Mouse (Mus musculus) forebrain, embryonic 12.5 days (tissue): ENCODE measurements around the gene Tmem179. TPM values are rescaled to one million over a fixed set of nuclear protein-coding genes. Genes with fewer than 3 reads are reported as not detected.

Experiments
- ATAC-seq: fragments of 200-750 bp; cut with Nextera tagmentation; 2 replicates; pipeline ENCODE4 v1.8.0; 2017; ENCODE audit warnings: moderate TSS enrichment; ENCODE audit not compliant: low FRiP score
- H3K27ac ChIP-seq: fragments of 300-500 bp; sonication (generic); 2 replicates; pipeline ENCODE4 v1.5.1; 2016; ENCODE audit warnings: mild to moderate bottlenecking
- H3K27me3 ChIP-seq: fragments of 300-500 bp; sonication (generic); 2 replicates; pipeline ENCODE4 v1.6.1; 2016; ENCODE audit warnings: mild to moderate bottlenecking
- H3K36me3 ChIP-seq: fragments of 300-500 bp; sonication (generic); replicated peaks from 2 replicates; pipeline ENCODE4 v1.6.1; 2016; ENCODE audit warnings: mild to moderate bottlenecking
- H3K4me1 ChIP-seq: fragments of 300-500 bp; sonication (generic); 2 replicates; pipeline ENCODE4 v1.6.1; 2016
- H3K4me2 ChIP-seq: fragments of 300-500 bp; sonication (generic); 2 replicates; pipeline ENCODE4 v1.6.1; 2016; ENCODE audit warnings: mild to moderate bottlenecking, moderate library complexity
- H3K4me3 ChIP-seq: fragments of 300-500 bp; sonication (generic); replicated peaks from 2 replicates; pipeline ENCODE4 v1.5.1; 2016; ENCODE audit warnings: mild to moderate bottlenecking
- H3K9ac ChIP-seq: fragments of 300-500 bp; sonication (generic); 2 replicates; pipeline ENCODE4 v1.6.1; 2016; ENCODE audit warnings: mild to moderate bottlenecking
- H3K9me3 ChIP-seq: fragments of 300-500 bp; sonication (generic); 2 replicates; pipeline ENCODE4 v1.6.1; 2016
- WGBS: fragments of 180-500 bp; shearing (Covaris S2); methylation state at CpG from one replicate; pipeline ENCODE4 v1.1.7; 2016; 5-methylcytosine and 5-hydroxymethylcytosine counted together
- polyA plus RNA-seq: library from polyadenylated mRNA; unstranded; fragments of >200 nt; fragmentation: Nextera tagmentation; extraction: Ambion mirVana; gene quantifications from 2 replicates; pipeline ENCODE4 v1.2.1, GENCODE M21; 2016

The Tmem179 gene
- 10.7 and 11.5 TPM in 2 replicates for polyA plus RNA-seq

DNA sequence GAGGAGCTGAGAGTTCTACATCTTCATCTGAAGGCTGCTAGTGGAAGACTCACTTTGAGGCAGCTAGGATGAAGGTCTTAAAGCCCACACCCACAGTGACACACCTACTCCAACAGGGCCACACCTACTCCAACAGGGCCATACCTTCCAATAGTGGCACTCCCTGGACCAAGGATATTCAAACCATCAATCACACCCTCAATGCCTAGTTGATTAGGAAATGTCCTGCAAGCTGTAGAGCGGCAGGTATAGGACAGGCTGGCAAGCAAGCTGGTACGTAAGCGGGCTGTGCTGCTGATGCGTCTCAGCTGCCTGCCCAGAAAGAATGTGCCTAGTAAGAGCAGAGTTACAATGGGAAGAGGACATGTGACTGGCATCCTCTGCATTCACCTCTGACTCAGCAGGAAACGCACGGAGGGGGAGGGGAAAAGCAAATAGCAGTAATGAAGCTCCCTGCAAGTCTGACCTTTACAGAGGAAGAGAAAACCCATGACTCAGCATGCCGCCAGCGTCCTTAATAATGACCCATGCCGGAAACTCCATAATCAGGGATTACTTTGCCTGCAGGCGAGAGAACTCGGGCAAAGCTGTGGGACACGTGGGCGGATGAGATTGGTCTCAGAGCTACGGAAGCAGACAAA, at the start of gene Tmem179:
TSS of gene Tmem179 (minus strand) at position 51 of the 641 bp plus-strand sequence.
- whole genome bisulfite sequencing: 11% methylated on average over 14 of the region's 14 CpGs

DNA sequence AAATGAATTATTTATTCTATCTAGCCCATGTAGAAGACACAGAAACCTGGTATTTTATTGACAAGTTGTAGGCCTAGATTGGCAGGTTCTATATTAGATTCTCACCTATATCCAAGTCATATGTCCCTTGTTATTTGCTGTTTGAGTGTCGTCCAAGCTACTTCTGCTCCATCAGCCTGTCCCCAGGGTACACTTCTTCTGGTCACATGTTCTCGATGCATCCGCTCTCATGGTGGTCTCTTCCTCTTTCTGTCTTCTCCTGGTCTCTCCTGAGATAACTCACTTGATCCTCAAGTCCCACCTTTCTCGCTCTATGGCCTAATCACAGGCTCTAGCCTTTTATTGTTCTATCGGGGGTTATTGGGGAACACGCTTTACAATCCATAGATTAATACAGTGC, 46.5 kb upstream of the Tmem179 start:
- Histone ChIP-seq H3K9ac (no peak overlapping the region), H3K4me2 (no peak overlapping the region), H3K9me3 (no peaks in the 10 kb centered on the region), H3K4me1 (0 out of 2 replicates have a peak, but pooled peaks cover 7% of the 10 kb centered on the region), H3K36me3 (no peaks in the 10 kb centered on the region), H3K27ac (no peak overlapping the region), H3K4me3 (no peak overlapping the region), H3K27me3 (no peaks in the 10 kb centered on the region)
- WGBS: 90% methylated on average over 6 of the region's 6 CpGs
- no peak for ATAC-seq

More for the DNA sequence above, at the start of gene Tmem179:
- H3K27ac ChIP-seq: no peak within 1 kb of the TSS
- no peak within 1 kb of the TSS for H3K4me3 ChIP-seq
- peaks cover 19% of the 10 kb centered on the region for H3K27me3 ChIP-seq
- peaks cover 21% of the 10 kb centered on the region for H3K4me1 ChIP-seq
- no peaks in the 10 kb centered on the region for H3K9me3 ChIP-seq
- no peaks in the 10 kb centered on the region for H3K36me3 ChIP-seq
- H3K4me2 ChIP-seq: peak within 1 kb of the TSS; percentile 8; the same call in 1 of the 2 replicates
- ATAC-seq: peak; percentile 73
- no peak within 1 kb of the TSS for H3K9ac ChIP-seq

DNA sequence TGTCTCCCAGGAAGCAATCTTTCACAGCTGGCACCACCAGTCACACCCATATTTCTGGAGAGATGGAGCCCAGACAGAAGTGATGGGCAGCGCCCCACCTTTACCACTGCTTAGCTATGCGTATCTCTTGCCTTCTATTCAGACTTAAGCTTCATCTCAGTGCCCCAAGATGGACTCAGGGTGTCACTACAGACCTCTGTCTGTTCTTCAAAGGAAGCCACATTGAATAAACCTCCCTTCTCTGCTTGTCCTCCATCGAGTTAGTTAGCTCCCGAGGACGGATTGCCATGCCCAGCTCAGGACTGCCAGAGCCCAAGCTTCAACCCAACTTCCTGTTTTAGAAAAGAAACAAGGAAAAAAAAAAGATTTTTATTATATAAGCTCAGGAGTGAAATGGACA, 45.9 kb upstream of the Tmem179 start:
- Histone ChIP-seq H3K4me1 (0 out of 2 replicates have a peak, but pooled peaks cover 7% of the 10 kb centered on the region), H3K9me3 (no peaks in the 10 kb centered on the region), H3K4me3 (no peak overlapping the region), H3K27me3 (no peaks in the 10 kb centered on the region), H3K36me3 (no peaks in the 10 kb centered on the region), H3K27ac (no peak overlapping the region), H3K9ac (no peak overlapping the region), H3K4me2 (no peak overlapping the region)
- WGBS: 75% methylated on average over 5 of the region's 5 CpGs
- ATAC-seq: no peak

DNA sequence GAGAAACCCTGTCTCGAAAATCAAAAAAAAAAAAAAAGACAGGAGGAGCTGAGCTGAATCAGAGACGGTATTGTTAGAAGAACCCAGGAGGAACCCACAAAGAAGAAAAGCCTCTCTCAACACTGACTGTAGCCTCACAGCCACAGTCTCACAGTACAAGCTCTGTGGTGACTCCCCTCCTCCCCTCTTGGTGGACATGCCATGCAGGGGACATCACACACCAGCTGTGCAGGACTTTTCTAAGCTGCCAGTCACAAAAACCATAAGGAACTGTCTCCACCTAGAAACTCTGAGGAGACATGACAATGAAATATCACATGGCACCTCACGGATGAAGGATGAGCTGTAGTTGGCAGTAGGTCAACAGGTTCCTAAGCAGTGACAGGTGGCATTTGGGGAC, 44.6 kb upstream of the Tmem179 start:
- Histone ChIP-seq H3K27ac (no peak overlapping the region), H3K4me1 (0 out of 2 replicates have a peak, but pooled peaks cover 7% of the 10 kb centered on the region), H3K36me3 (no peaks in the 10 kb centered on the region), H3K9me3 (no peaks in the 10 kb centered on the region), H3K27me3 (no peaks in the 10 kb centered on the region), H3K9ac (no peak overlapping the region), H3K4me3 (no peak overlapping the region), H3K4me2 (no peak overlapping the region)
- WGBS: 74% methylated on average over 3 of the region's 3 CpGs
- no peak for ATAC-seq

DNA sequence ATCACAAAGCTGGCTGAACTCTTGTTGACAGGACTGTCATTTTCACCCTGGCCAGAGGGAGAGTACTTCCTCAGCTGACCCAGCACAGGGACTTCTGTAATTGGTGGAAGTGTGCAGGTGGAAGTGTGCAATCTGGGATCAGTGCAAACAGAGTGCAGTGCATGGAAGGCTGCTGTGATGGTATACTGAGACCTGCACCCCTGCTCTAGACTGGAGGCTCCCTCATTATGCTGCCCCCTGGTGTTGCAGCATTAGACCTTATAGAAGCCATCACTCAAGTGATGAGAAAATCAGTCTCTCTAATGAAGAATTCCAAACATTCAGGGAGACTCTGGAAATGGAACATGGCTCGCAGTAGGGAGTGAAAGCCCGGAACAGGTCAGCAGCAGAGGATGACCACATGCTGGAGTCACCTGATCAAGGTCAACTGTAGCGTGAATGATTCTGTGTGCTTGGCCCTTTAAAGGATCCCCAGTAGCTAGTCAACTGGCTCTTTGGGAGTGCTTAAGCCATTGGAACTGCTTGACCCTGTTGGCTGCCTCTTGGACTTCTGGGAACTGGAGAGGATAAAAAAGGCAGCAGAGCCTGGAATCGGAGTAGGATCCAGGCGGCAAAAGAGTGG, 43.7 kb upstream of the Tmem179 start:
- H3K9ac ChIP-seq: no peak overlapping the region
- H3K4me1 ChIP-seq: 0 out of 2 replicates have a peak, but pooled peaks cover 7% of the 10 kb centered on the region
- WGBS: 42% methylated on average over 5 of the region's 5 CpGs
- H3K9me3 ChIP-seq: no peaks in the 10 kb centered on the region
- no peaks in the 10 kb centered on the region for H3K27me3 ChIP-seq
- no peak overlapping the region for H3K4me3 ChIP-seq
- H3K4me2 ChIP-seq: no peak overlapping the region
- 0 out of 2 replicates have a peak, but pooled peaks have one; percentile 36 for ATAC-seq
- H3K36me3 ChIP-seq: no peaks in the 10 kb centered on the region
- no peak overlapping the region for H3K27ac ChIP-seq

GRCm38 (mm10) chr12:112559671-112560070, 43.1 kb upstream of the Tmem179 start:
- no peak overlapping the region for H3K9ac ChIP-seq
- 68% methylated on average over 6 of the region's 6 CpGs for WGBS
- no peak for ATAC-seq
- H3K36me3 ChIP-seq: no peaks in the 10 kb centered on the region
- no peaks in the 10 kb centered on the region for H3K9me3 ChIP-seq
- 0 out of 2 replicates have a peak, but pooled peaks cover 2% of the 10 kb centered on the region for H3K4me1 ChIP-seq
- no peak overlapping the region for H3K4me3 ChIP-seq
- no peaks in the 10 kb centered on the region for H3K27me3 ChIP-seq
- no peak overlapping the region for H3K27ac ChIP-seq
- H3K4me2 ChIP-seq: no peak overlapping the region

GRCm38 (mm10) chr12:112559231-112559630, 42.7 kb upstream of the Tmem179 start:
- Histone ChIP-seq H3K27ac (no peak overlapping the region), H3K36me3 (no peaks in the 10 kb centered on the region), H3K9ac (no peak overlapping the region), H3K27me3 (no peaks in the 10 kb centered on the region), H3K4me1 (0 out of 2 replicates have a peak, but pooled peaks cover 2% of the 10 kb centered on the region), H3K9me3 (no peaks in the 10 kb centered on the region), H3K4me2 (no peak overlapping the region), H3K4me3 (no peak overlapping the region)
- 53% methylated on average over 3 of the region's 3 CpGs for WGBS
- ATAC-seq: no peak

GRCm38 (mm10) chr12:112557219-112557618, 40.7 kb upstream of the Tmem179 start:
- Histone ChIP-seq H3K4me2 (no peak overlapping the region), H3K27ac (no peak overlapping the region), H3K4me3 (no peak overlapping the region), H3K9me3 (no peaks in the 10 kb centered on the region), H3K36me3 (no peaks in the 10 kb centered on the region), H3K9ac (no peak overlapping the region), H3K4me1 (peaks cover 12% of the 10 kb centered on the region), H3K27me3 (0 out of 2 replicates have a peak, but pooled peaks cover 3% of the 10 kb centered on the region)
- ATAC-seq: no peak
- 79% methylated on average over 5 of the region's 5 CpGs for WGBS

DNA sequence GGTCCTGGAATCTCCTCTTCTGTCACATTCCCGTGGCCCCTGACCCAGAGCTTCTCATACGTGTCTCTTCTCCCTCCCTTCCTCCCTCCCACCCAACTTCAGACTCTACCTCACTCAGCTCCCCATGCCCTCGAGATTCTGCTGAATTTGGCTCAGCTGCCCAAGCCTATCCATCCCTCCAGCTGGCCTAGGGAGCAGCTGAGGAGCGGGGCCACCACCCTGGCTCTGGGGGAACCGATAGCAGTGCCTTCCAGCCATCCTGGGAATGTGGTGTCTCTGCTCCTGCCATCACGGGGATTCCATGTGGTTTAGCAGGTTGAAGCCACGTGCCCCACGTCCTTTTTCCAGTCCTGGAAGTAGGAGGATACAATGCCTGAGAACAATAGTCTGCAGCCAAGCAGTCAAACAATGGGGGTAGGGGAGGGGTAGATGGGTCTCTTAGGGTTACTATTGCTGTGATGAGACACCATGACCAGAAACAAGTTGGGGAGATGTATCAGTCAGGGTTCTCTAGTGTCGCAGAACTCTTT, 40.0 kb upstream of the Tmem179 start:
- H3K4me1 ChIP-seq: peaks cover 18% of the 10 kb centered on the region
- H3K9ac ChIP-seq: no peak overlapping the region
- no peak overlapping the region for H3K4me2 ChIP-seq
- WGBS: 78% methylated on average over 9 of the region's 9 CpGs
- H3K27ac ChIP-seq: no peak overlapping the region
- no peak overlapping the region for H3K4me3 ChIP-seq
- ATAC-seq: no peak
- no peaks in the 10 kb centered on the region for H3K36me3 ChIP-seq
- 0 out of 2 replicates have a peak, but pooled peaks cover 3% of the 10 kb centered on the region for H3K27me3 ChIP-seq
- H3K9me3 ChIP-seq: no peaks in the 10 kb centered on the region

- no peaks in the 10 kb centered on the region for H3K9me3 ChIP-seq
- WGBS: 27% methylated on average over 12 of the region's 12 CpGs
- 0 out of 2 replicates have a peak, but pooled peaks cover 3% of the 10 kb centered on the region for H3K27me3 ChIP-seq
- H3K4me3 ChIP-seq: no peak overlapping the region
- peaks cover 20% of the 10 kb centered on the region for H3K4me1 ChIP-seq
- no peaks in the 10 kb centered on the region for H3K36me3 ChIP-seq
- no peak overlapping the region for H3K4me2 ChIP-seq
- ATAC-seq: no peak
- H3K27ac ChIP-seq: no peak overlapping the region
- no peak overlapping the region for H3K9ac ChIP-seq
Observed at GRCm38 (mm10) chr12:112554900-112555299, 38.4 kb upstream of the Tmem179 start.

- no peak overlapping the region for H3K27ac ChIP-seq
- no peak overlapping the region for H3K4me2 ChIP-seq
- no peaks in the 10 kb centered on the region for H3K36me3 ChIP-seq
- 0 out of 2 replicates have a peak, but pooled peaks cover 3% of the 10 kb centered on the region for H3K27me3 ChIP-seq
- H3K4me3 ChIP-seq: no peak overlapping the region
- WGBS: 59% methylated on average over 5 of the region's 5 CpGs
- no peak for ATAC-seq
- H3K9ac ChIP-seq: no peak overlapping the region
- no peaks in the 10 kb centered on the region for H3K9me3 ChIP-seq
- H3K4me1 ChIP-seq: peaks cover 20% of the 10 kb centered on the region
Observed at GRCm38 (mm10) chr12:112552520-112552919, 36.0 kb upstream of the Tmem179 start.

GRCm38 (mm10) chr12:112551861-112552375, 35.4 kb upstream of the Tmem179 start:
- Histone ChIP-seq H3K4me2 (peak overlapping the region; percentile 27; the same call in 1 of the 2 replicates), H3K27ac (peak overlapping the region; percentile 78), H3K4me3 (no peak overlapping the region)

More at GRCm38 (mm10) chr12:112551861-112552375, 35.4 kb upstream of the Tmem179 start:
- WGBS: 4% methylated on average over 13 of the region's 13 CpGs
- H3K9ac ChIP-seq: no peak overlapping the region
- peak; percentile 81 for ATAC-seq
- peaks cover 20% of the 10 kb centered on the region for H3K4me1 ChIP-seq
- H3K27me3 ChIP-seq: 0 out of 2 replicates have a peak, but pooled peaks cover 3% of the 10 kb centered on the region
- no peaks in the 10 kb centered on the region for H3K36me3 ChIP-seq
- H3K9me3 ChIP-seq: no peaks in the 10 kb centered on the region
